Mouse (Mus musculus): ENCODE data around the gene Trim2. TPM values are rescaled to one million over a fixed set of nuclear protein-coding genes. Genes with fewer than 3 reads are reported as not detected.

Trim2 gene
- polyA plus RNA-seq, 1 experiment from 2014 or later, result 23.0 TPM

- Histone ChIP-seq H3K9ac (ENCODE audit: low read depth, low read length) (no peak overlapping the region), H3K27ac (no peak overlapping the region), H3K4me1 (replicated peaks; ENCODE audit: insufficient read depth, low read length) (no peaks in the 10 kb centered on the region), H3K9me3 (replicated peaks; ENCODE audit: low read length) (no peaks in the 10 kb centered on the region), H3K36me3 (ENCODE audit: insufficient read depth, low read length) (0 out of 2 replicates have a peak, but pooled peaks cover 11% of the 10 kb centered on the region), H3K27me3 (ENCODE audit: insufficient read depth, low read length) (no peaks in the 10 kb centered on the region), H3K4me3 (replicated peaks; ENCODE audit: low read depth, low read length) (no peak overlapping the region), H3K4me2 (ENCODE audit: low read length) (no peak overlapping the region)
- no peak for ATAC-seq (replicated peaks; ENCODE audit: low FRiP score, low read depth)
- no peak for DNase-seq (ENCODE audit: low spot score)
- 55% methylated on average over 11 of the region's 11 CpGs for WGBS
- TF ChIP-seq CTCF (IDR thresholded peaks at IDR 0.05; ENCODE audit: low read depth), result no peak
Measured at GRCm38 (mm10) chr3:84172406-84172805, 134.3 kb downstream of the Trim2 start.

- Histone ChIP-seq H3K27ac (no peak overlapping the region), H3K9me3 (replicated peaks; ENCODE audit: low read length) (no peaks in the 10 kb centered on the region), H3K27me3 (ENCODE audit: insufficient read depth, low read length) (no peaks in the 10 kb centered on the region), H3K9ac (ENCODE audit: low read depth, low read length) (no peak overlapping the region), H3K4me2 (ENCODE audit: low read length) (no peak overlapping the region), H3K36me3 (ENCODE audit: insufficient read depth, low read length) (peaks cover 22% of the 10 kb centered on the region; the same call in 1 of the 2 replicates), H3K4me1 (replicated peaks; ENCODE audit: insufficient read depth, low read length) (no peaks in the 10 kb centered on the region), H3K4me3 (replicated peaks; ENCODE audit: low read depth, low read length) (no peak overlapping the region)
- peak; percentile 15; the same call in 1 of the 2 replicates for TF ChIP-seq CTCF (IDR thresholded peaks at IDR 0.05; ENCODE audit: low read depth)
- DNase-seq (ENCODE audit: low spot score) (no peak), ATAC-seq (replicated peaks; ENCODE audit: low FRiP score, low read depth) (no peak)
- 74% methylated on average over 8 of the region's 8 CpGs for WGBS
Measured at GRCm38 (mm10) chr3:84169393-84170005, 137.2 kb downstream of the Trim2 start.

- Histone ChIP-seq H3K4me3 (replicated peaks; ENCODE audit: low read depth, low read length) (no peak overlapping the region), H3K27ac (no peak overlapping the region), H3K9ac (ENCODE audit: low read depth, low read length) (no peak overlapping the region), H3K27me3 (ENCODE audit: insufficient read depth, low read length) (no peaks in the 10 kb centered on the region), H3K4me2 (ENCODE audit: low read length) (no peak overlapping the region), H3K4me1 (replicated peaks; ENCODE audit: insufficient read depth, low read length) (no peaks in the 10 kb centered on the region), H3K9me3 (replicated peaks; ENCODE audit: low read length) (no peaks in the 10 kb centered on the region), H3K36me3 (ENCODE audit: insufficient read depth, low read length) (peaks cover 28% of the 10 kb centered on the region; the same call in 1 of the 2 replicates)
- no peak for ATAC-seq (replicated peaks; ENCODE audit: low FRiP score, low read depth)
- no peak for TF ChIP-seq CTCF (IDR thresholded peaks at IDR 0.05; ENCODE audit: low read depth)
- 92% methylated on average over 6 of the region's 6 CpGs for WGBS
- no peak for DNase-seq (ENCODE audit: low spot score)
Measured at GRCm38 (mm10) chr3:84168943-84169342, 137.7 kb downstream of the Trim2 start.

GRCm38 (mm10) chr3:84166073-84166472 lies 140.6 kb downstream of the Trim2 start:
- H3K27me3 ChIP-seq (ENCODE audit: insufficient read depth, low read length), result no peaks in the 10 kb centered on the region
- no peak overlapping the region for H3K4me3 ChIP-seq (replicated peaks; ENCODE audit: low read depth, low read length)
- no peak overlapping the region for H3K9ac ChIP-seq (ENCODE audit: low read depth, low read length)
- H3K4me2 ChIP-seq (ENCODE audit: low read length), result no peak overlapping the region
- peaks cover 32% of the 10 kb centered on the region; the same call in 1 of the 2 replicates for H3K36me3 ChIP-seq (ENCODE audit: insufficient read depth, low read length)
- no peak for ATAC-seq (replicated peaks; ENCODE audit: low FRiP score, low read depth)
- H3K27ac ChIP-seq, result no peak overlapping the region
- no peak for DNase-seq (ENCODE audit: low spot score)
- no peaks in the 10 kb centered on the region for H3K9me3 ChIP-seq (replicated peaks; ENCODE audit: low read length)
- no peak for TF ChIP-seq CTCF (IDR thresholded peaks at IDR 0.05; ENCODE audit: low read depth)
- 88% methylated on average over 5 of the region's 5 CpGs for WGBS
- no peaks in the 10 kb centered on the region for H3K4me1 ChIP-seq (replicated peaks; ENCODE audit: insufficient read depth, low read length)

- ATAC-seq (replicated peaks; ENCODE audit: low FRiP score, low read depth), result no peak
- Histone ChIP-seq H3K4me2 (ENCODE audit: low read length) (no peak overlapping the region), H3K9ac (ENCODE audit: low read depth, low read length) (no peak overlapping the region), H3K4me3 (replicated peaks; ENCODE audit: low read depth, low read length) (no peak overlapping the region), H3K27ac (no peak overlapping the region), H3K4me1 (replicated peaks; ENCODE audit: insufficient read depth, low read length) (no peaks in the 10 kb centered on the region), H3K27me3 (ENCODE audit: insufficient read depth, low read length) (no peaks in the 10 kb centered on the region), H3K9me3 (replicated peaks; ENCODE audit: low read length) (no peaks in the 10 kb centered on the region), H3K36me3 (ENCODE audit: insufficient read depth, low read length) (peaks cover 33% of the 10 kb centered on the region; the same call in 1 of the 2 replicates)
- no peak for TF ChIP-seq CTCF (IDR thresholded peaks at IDR 0.05; ENCODE audit: low read depth)
- 92% methylated on average over 3 of the region's 3 CpGs for WGBS
- no peak for DNase-seq (ENCODE audit: low spot score)
Measured at GRCm38 (mm10) chr3:84165391-84165790, 141.3 kb downstream of the Trim2 start.

- Histone ChIP-seq H3K27ac (no peak overlapping the region), H3K4me2 (ENCODE audit: low read length) (no peak overlapping the region), H3K4me3 (replicated peaks; ENCODE audit: low read depth, low read length) (no peak overlapping the region), H3K9ac (ENCODE audit: low read depth, low read length) (no peak overlapping the region), H3K27me3 (ENCODE audit: insufficient read depth, low read length) (no peaks in the 10 kb centered on the region), H3K4me1 (replicated peaks; ENCODE audit: insufficient read depth, low read length) (no peaks in the 10 kb centered on the region; the same call in 1 of the 2 replicates), H3K9me3 (replicated peaks; ENCODE audit: low read length) (no peaks in the 10 kb centered on the region), H3K36me3 (ENCODE audit: insufficient read depth, low read length) (peaks cover 13% of the 10 kb centered on the region; the same call in 1 of the 2 replicates)
- TF ChIP-seq CTCF (IDR thresholded peaks at IDR 0.05; ENCODE audit: low read depth), result no peak
- no peak for ATAC-seq (replicated peaks; ENCODE audit: low FRiP score, low read depth)
- WGBS, result 83% methylated on average over 4 of the region's 4 CpGs
- no peak for DNase-seq (ENCODE audit: low spot score)
Measured at GRCm38 (mm10) chr3:84157559-84158350, 148.9 kb downstream of the Trim2 start.

Data from kidney, postnatal 0 days (tissue).